Mouse (Mus musculus): ENCODE measurements at regions not wholly inside any gene's neighbourhood (a gene's known extent, or its start where the extent isn't known, plus 50 kb on each side); places are given as distances from the start of the nearest gene placed in this dataset.

GRCm38 (mm10) chr5:119374861-119375260 lies 295.6 kb upstream of the Tbx3 start:
- Histone ChIP-seq H3K4me1 (ENCODE audit: control insufficient read depth, insufficient read depth, low read length) (no peaks in the 10 kb centered on the region), H3K9me3 (ENCODE audit: control insufficient read depth, low read length) (no peaks in the 10 kb centered on the region), H3K4me3 (ENCODE audit: low read depth, low read length) (no peak overlapping the region), H3K27me3 (replicated peaks; ENCODE audit: control insufficient read depth, insufficient read depth, low read length) (no peaks in the 10 kb centered on the region), H3K4me2 (ENCODE audit: low read depth, low read length) (no peak overlapping the region), H3K9ac (ENCODE audit: low read depth, low read length) (no peak overlapping the region), H3K27ac (replicated peaks; ENCODE audit: low read depth, low read length) (no peak overlapping the region), H3K36me3 (ENCODE audit: control insufficient read depth, insufficient read depth, low read length) (no peaks in the 10 kb centered on the region)
- DNase-seq (ENCODE audit: low spot score) (no peak), ATAC-seq (ENCODE audit: low read depth) (no peak)
- WGBS: 75% methylated on average over 3 of the region's 3 CpGs

DNA sequence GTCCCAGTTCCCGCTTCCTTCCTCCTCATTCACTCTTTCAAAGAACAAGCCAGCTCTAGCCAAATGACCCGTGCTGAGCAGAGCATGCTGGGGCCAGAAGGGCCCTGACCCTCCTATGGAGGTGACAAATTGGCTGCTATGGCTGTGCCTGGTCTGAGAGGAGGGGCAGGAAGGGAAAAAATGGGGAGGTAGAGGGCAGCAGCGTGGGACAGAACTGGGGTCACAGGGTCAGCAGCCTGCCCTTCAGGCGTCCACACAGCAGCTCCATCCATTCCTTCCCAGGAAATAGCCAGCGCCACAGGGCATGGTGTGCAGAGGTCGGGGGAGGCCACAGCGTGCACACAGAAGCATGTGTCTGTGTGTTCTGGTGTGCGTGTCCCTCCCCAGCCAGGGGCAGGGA lies 292.2 kb upstream of the Tbx3 start:
- no peak overlapping the region for H3K9ac ChIP-seq (ENCODE audit: low read depth, low read length)
- no peaks in the 10 kb centered on the region for H3K4me1 ChIP-seq (ENCODE audit: control insufficient read depth, insufficient read depth, low read length)
- ATAC-seq (ENCODE audit: low read depth) (no peak), DNase-seq (ENCODE audit: low spot score) (no peak)
- H3K4me3 ChIP-seq (ENCODE audit: low read depth, low read length): no peak overlapping the region
- no peaks in the 10 kb centered on the region for H3K27me3 ChIP-seq (replicated peaks; ENCODE audit: control insufficient read depth, insufficient read depth, low read length)
- H3K36me3 ChIP-seq (ENCODE audit: control insufficient read depth, insufficient read depth, low read length): no peaks in the 10 kb centered on the region
- no peak overlapping the region for H3K4me2 ChIP-seq (ENCODE audit: low read depth, low read length)
- H3K27ac ChIP-seq (replicated peaks; ENCODE audit: low read depth, low read length): no peak overlapping the region
- H3K9me3 ChIP-seq (ENCODE audit: control insufficient read depth, low read length): peaks cover 4% of the 10 kb centered on the region; the same call in 1 of the 2 replicates
- 35% methylated on average over 4 of the region's 8 CpGs for WGBS

DNA sequence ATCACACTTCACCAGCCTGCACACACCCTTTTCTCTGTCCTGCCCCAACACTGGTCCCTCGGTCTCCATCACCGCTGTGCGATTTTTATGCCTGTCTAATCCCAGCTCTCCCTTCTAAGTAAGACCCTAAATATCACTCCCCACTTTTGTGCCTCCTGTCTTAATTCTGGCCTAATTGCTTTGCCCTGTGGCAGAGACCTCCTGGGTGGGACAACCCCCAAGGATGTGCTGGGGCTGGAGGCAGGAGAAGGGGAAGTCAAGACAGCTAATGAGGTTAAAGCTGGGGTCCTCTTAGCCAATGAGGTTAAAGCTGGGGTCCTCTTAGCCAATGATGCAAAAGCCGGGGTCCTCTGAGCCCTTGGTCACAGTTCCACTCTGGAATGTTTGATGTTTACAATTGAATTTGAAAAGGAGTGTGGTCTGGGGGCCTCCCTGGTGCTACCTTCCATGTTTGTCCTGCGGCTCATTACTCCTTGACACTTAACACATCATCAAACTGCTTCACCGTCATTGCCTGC lies 290.5 kb upstream of the Tbx3 start:
- H3K4me1 ChIP-seq (ENCODE audit: control insufficient read depth, insufficient read depth, low read length): no peaks in the 10 kb centered on the region
- 74% methylated on average over 6 of the region's 6 CpGs for WGBS
- no peak overlapping the region for H3K9ac ChIP-seq (ENCODE audit: low read depth, low read length)
- no peaks in the 10 kb centered on the region for H3K36me3 ChIP-seq (ENCODE audit: control insufficient read depth, insufficient read depth, low read length)
- no peak overlapping the region for H3K27ac ChIP-seq (replicated peaks; ENCODE audit: low read depth, low read length)
- DNase-seq (ENCODE audit: low spot score) (no peak), ATAC-seq (ENCODE audit: low read depth) (no peak)
- peaks cover 4% of the 10 kb centered on the region; the same call in 1 of the 2 replicates for H3K9me3 ChIP-seq (ENCODE audit: control insufficient read depth, low read length)
- H3K4me2 ChIP-seq (ENCODE audit: low read depth, low read length): no peak overlapping the region
- no peaks in the 10 kb centered on the region for H3K27me3 ChIP-seq (replicated peaks; ENCODE audit: control insufficient read depth, insufficient read depth, low read length)
- no peak overlapping the region for H3K4me3 ChIP-seq (ENCODE audit: low read depth, low read length)

GRCm38 (mm10) chr5:119381495-119381894 lies 289.0 kb upstream of the Tbx3 start:
- no peak overlapping the region for H3K4me2 ChIP-seq (ENCODE audit: low read depth, low read length)
- H3K27me3 ChIP-seq (replicated peaks; ENCODE audit: control insufficient read depth, insufficient read depth, low read length): no peaks in the 10 kb centered on the region
- no peak for ATAC-seq (ENCODE audit: low read depth)
- 44% methylated on average over 12 of the region's 12 CpGs for WGBS
- no peaks in the 10 kb centered on the region for H3K36me3 ChIP-seq (ENCODE audit: control insufficient read depth, insufficient read depth, low read length)
- no peak overlapping the region for H3K4me3 ChIP-seq (ENCODE audit: low read depth, low read length)
- H3K4me1 ChIP-seq (ENCODE audit: control insufficient read depth, insufficient read depth, low read length): no peaks in the 10 kb centered on the region
- no peak for DNase-seq (ENCODE audit: low spot score)
- no peak overlapping the region for H3K9ac ChIP-seq (ENCODE audit: low read depth, low read length)
- no peak overlapping the region for H3K27ac ChIP-seq (replicated peaks; ENCODE audit: low read depth, low read length)
- peaks cover 4% of the 10 kb centered on the region; the same call in 1 of the 2 replicates for H3K9me3 ChIP-seq (ENCODE audit: control insufficient read depth, low read length)

DNA sequence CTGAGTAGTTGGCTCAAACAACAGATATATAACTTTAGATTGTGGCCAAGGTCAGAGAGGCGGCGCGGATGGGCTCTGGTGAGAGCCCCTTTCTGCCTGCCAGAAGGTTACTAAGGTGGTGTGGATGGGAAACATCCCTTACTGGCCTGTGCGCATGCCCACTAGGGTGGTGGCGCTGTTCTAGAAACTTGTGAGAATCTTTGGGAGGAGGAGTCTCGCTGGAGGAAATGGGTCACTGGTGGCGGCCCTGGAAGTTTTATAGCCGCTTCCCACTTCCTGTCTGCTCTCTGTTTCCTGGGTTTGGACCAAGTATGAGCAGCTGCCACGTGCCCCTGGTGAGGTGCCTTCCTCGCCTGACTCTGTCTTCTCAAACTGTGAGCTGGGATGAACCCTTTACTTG lies 285.0 kb upstream of the Tbx3 start:
- ATAC-seq (ENCODE audit: low read depth): no peak

GRCm38 (mm10) chr5:119386821-119387220 lies 283.6 kb upstream of the Tbx3 start:
- no peak for DNase-seq (ENCODE audit: low spot score)
- H3K9me3 ChIP-seq (ENCODE audit: control insufficient read depth, low read length): peaks cover 4% of the 10 kb centered on the region; the same call in 1 of the 2 replicates
- H3K27me3 ChIP-seq (replicated peaks; ENCODE audit: control insufficient read depth, insufficient read depth, low read length): no peaks in the 10 kb centered on the region
- H3K4me2 ChIP-seq (ENCODE audit: low read depth, low read length): no peak overlapping the region
- H3K4me1 ChIP-seq (ENCODE audit: control insufficient read depth, insufficient read depth, low read length): peaks cover 6% of the 10 kb centered on the region; the same call in 1 of the 2 replicates
- no peak overlapping the region for H3K4me3 ChIP-seq (ENCODE audit: low read depth, low read length)
- WGBS: 65% methylated on average over 8 of the region's 8 CpGs
- no peak overlapping the region for H3K9ac ChIP-seq (ENCODE audit: low read depth, low read length)
- no peak for ATAC-seq (ENCODE audit: low read depth)
- no peaks in the 10 kb centered on the region for H3K36me3 ChIP-seq (ENCODE audit: control insufficient read depth, insufficient read depth, low read length)
- H3K27ac ChIP-seq (replicated peaks; ENCODE audit: low read depth, low read length): no peak overlapping the region

More for the DNA sequence above, 285.0 kb upstream of the Tbx3 start:
- Histone ChIP-seq H3K27ac (replicated peaks; ENCODE audit: low read depth, low read length) (no peak overlapping the region), H3K9me3 (ENCODE audit: control insufficient read depth, low read length) (peaks cover 4% of the 10 kb centered on the region; the same call in 1 of the 2 replicates), H3K4me1 (ENCODE audit: control insufficient read depth, insufficient read depth, low read length) (peaks cover 6% of the 10 kb centered on the region; the same call in 1 of the 2 replicates), H3K27me3 (replicated peaks; ENCODE audit: control insufficient read depth, insufficient read depth, low read length) (no peaks in the 10 kb centered on the region), H3K4me2 (ENCODE audit: low read depth, low read length) (no peak overlapping the region), H3K9ac (ENCODE audit: low read depth, low read length) (no peak overlapping the region), H3K36me3 (ENCODE audit: control insufficient read depth, insufficient read depth, low read length) (no peaks in the 10 kb centered on the region), H3K4me3 (ENCODE audit: low read depth, low read length) (no peak overlapping the region)
- no peak for DNase-seq (ENCODE audit: low spot score)
- WGBS: 89% methylated on average over 9 of the region's 10 CpGs

DNA sequence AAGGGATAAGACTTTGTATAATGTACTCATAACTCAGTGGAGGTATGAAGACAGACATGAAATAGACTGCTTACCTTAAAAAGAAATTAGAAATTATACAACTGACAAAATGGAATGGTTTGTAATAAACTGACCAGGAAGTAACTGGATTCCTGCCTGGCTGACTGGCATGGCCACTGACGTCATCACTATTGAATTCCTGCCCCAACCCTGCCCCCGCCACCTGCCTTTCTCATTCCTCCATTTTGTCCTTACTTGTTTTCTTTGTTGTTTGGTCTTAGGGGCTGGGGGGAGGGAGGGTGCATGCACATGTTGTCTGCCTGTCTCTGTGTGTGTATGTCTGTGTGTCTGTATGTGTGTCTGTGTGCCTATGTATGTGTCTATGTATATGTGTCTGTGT lies 283.2 kb upstream of the Tbx3 start:
- H3K4me2 ChIP-seq (ENCODE audit: low read depth, low read length): no peak overlapping the region
- no peak overlapping the region for H3K4me3 ChIP-seq (ENCODE audit: low read depth, low read length)
- H3K27me3 ChIP-seq (replicated peaks; ENCODE audit: control insufficient read depth, insufficient read depth, low read length): no peaks in the 10 kb centered on the region
- DNase-seq (ENCODE audit: low spot score): no peak
- H3K9me3 ChIP-seq (ENCODE audit: control insufficient read depth, low read length): no peaks in the 10 kb centered on the region
- WGBS: 56% methylated on average over 2 of the region's 2 CpGs
- no peak overlapping the region for H3K27ac ChIP-seq (replicated peaks; ENCODE audit: low read depth, low read length)
- ATAC-seq (ENCODE audit: low read depth): no peak
- H3K9ac ChIP-seq (ENCODE audit: low read depth, low read length): no peak overlapping the region
- peaks cover 6% of the 10 kb centered on the region; the same call in 1 of the 2 replicates for H3K4me1 ChIP-seq (ENCODE audit: control insufficient read depth, insufficient read depth, low read length)
- no peaks in the 10 kb centered on the region for H3K36me3 ChIP-seq (ENCODE audit: control insufficient read depth, insufficient read depth, low read length)

- 42% methylated on average over 5 of the region's 5 CpGs for WGBS
- no peak overlapping the region for H3K4me2 ChIP-seq (ENCODE audit: low read depth, low read length)
Measured at GRCm38 (mm10) chr5:119388841-119389240, 281.6 kb upstream of the Tbx3 start.

DNA sequence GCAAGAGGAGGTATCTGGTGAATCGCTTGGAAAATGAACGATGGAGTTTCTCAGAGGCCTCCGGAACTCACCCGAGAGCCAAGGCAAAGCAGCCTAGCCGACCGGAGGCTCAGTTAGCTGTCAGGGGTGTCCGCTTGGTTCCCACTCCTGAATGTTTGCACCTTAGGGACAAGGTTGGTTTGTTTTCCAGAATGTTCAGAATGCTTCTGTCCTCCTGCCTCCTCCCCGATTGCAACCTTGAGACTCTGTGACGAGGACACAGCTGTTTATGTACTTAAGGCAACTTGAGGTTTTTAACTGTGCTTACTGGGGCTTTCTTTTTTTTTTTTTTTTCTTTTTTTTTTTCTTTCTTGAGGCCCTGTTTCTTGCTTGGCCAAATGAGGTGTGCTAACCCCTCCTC lies 281.1 kb upstream of the Tbx3 start:
- Histone ChIP-seq H3K4me1 (ENCODE audit: control insufficient read depth, insufficient read depth, low read length) (peaks cover 6% of the 10 kb centered on the region; the same call in 1 of the 2 replicates), H3K4me2 (ENCODE audit: low read depth, low read length) (no peak overlapping the region), H3K36me3 (ENCODE audit: control insufficient read depth, insufficient read depth, low read length) (no peaks in the 10 kb centered on the region), H3K9me3 (ENCODE audit: control insufficient read depth, low read length) (no peaks in the 10 kb centered on the region), H3K4me3 (ENCODE audit: low read depth, low read length) (no peak overlapping the region), H3K27me3 (replicated peaks; ENCODE audit: control insufficient read depth, insufficient read depth, low read length) (no peaks in the 10 kb centered on the region), H3K9ac (ENCODE audit: low read depth, low read length) (0 out of 2 replicates have a peak overlapping the region, but pooled peaks have one; percentile 19), H3K27ac (replicated peaks; ENCODE audit: low read depth, low read length) (peak overlapping the region; percentile 77)
- DNase-seq (ENCODE audit: low spot score) (peak; percentile 74), ATAC-seq (ENCODE audit: low read depth) (peak; percentile 50; the same call in 1 of the 2 replicates)
- WGBS: 40% methylated on average over 9 of the region's 9 CpGs

More at GRCm38 (mm10) chr5:119388841-119389240, 281.6 kb upstream of the Tbx3 start:
- Histone ChIP-seq H3K4me3 (ENCODE audit: low read depth, low read length) (no peak overlapping the region), H3K27me3 (replicated peaks; ENCODE audit: control insufficient read depth, insufficient read depth, low read length) (no peaks in the 10 kb centered on the region), H3K9ac (ENCODE audit: low read depth, low read length) (no peak overlapping the region), H3K27ac (replicated peaks; ENCODE audit: low read depth, low read length) (peak overlapping the region; percentile 77), H3K36me3 (ENCODE audit: control insufficient read depth, insufficient read depth, low read length) (no peaks in the 10 kb centered on the region), H3K4me1 (ENCODE audit: control insufficient read depth, insufficient read depth, low read length) (peaks cover 6% of the 10 kb centered on the region; the same call in 1 of the 2 replicates), H3K9me3 (ENCODE audit: control insufficient read depth, low read length) (no peaks in the 10 kb centered on the region)
- ATAC-seq (ENCODE audit: low read depth) (no peak), DNase-seq (ENCODE audit: low spot score) (peak; percentile 46)

All from embryonic facial prominence, embryonic 14.5 days (tissue).